ENCODE assay signal across 10 mouse cellular contexts in the genomic region with DNA sequence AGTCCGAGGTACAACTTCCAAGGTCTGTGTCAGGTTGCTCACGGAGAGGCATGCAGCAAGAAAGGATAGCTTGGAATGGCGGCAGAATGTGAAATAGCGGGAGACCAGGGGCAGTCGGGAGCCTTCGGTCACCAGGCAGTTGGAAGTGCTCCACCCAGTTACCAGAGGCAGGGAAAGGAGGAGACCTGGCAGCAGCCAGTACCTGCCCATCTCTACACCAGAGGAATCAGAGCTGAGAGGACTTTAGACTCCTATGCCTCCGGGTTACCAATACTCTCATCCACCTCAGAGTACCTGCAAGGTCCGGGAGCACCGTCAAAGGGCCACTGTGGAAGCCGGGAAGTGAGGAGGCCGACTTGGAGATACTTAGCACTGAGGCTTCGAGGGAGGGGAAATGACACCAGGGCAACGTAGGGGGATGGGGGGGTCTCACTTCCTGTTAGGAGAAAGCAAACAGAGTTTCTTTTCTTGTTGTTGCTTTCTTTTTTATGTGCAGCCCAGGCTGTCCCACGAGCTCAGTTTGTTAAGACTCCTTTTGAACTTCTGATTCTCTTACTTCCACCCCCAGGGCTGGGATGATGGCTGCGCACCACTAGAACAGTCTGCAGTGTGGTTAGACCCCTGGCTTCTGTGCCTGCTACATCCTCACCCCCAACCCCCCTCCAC. TPM values are rescaled to one million over a fixed set of nuclear protein-coding genes. Genes with fewer than 3 reads are reported as not detected.
DNase-seq lines count a peak whose midpoint lies in the region; ATAC-seq and TF ChIP-seq lines count a peak whose summit lies in the region.
"Had no signal": no experiment of that assay in that cellular context is flagged by ENCODE, and none has a peak within 500 bp of the region (broad histone marks: within the 10 kb centered on the region; RNA-seq: fewer than 3 reads in every experiment).

Gene Tlr12 (minus strand): TSS at position 374 of the 666 bp plus-strand sequence.

- no peak for TF ChIP-seq RAD21 in CH12.LX (IDR thresholded peaks at IDR 0.05; ENCODE audit: low read depth, low read length)

- 0 out of 2 replicates have a peak, but pooled peaks have one; percentile 20 for ATAC-seq in heart, embryonic 16.5 days (replicated peaks; ENCODE audit: extremely low read depth, insufficient read depth, low FRiP score)
- no peak for ATAC-seq in heart, embryonic 11.5 days (replicated peaks; ENCODE audit: insufficient number of reproducible peaks, low FRiP score, low TSS enrichment)
- ATAC-seq in kidney, embryonic 15.5 days (replicated peaks; ENCODE audit: low FRiP score) = peak; percentile 42

- H3K27ac ChIP-seq in heart, embryonic 16.5 days (ENCODE audit: low read length) = no peak within 1 kb of the TSS; the same call in 1 of the 2 replicates
- no peak within 1 kb of the TSS for H3K27ac ChIP-seq in heart, embryonic 11.5 days (ENCODE audit: low read depth, low read length)
- no peak within 1 kb of the TSS for H3K27ac ChIP-seq in CH12.LX (ENCODE audit: insufficient read depth, low read depth)
- H3K27ac ChIP-seq in kidney, embryonic 15.5 days = peak within 1 kb of the TSS; percentile 83

- 52% methylated on average over 15 of the region's 15 CpGs for WGBS in heart, embryonic 16.5 days
- WGBS in heart, embryonic 11.5 days (ENCODE audit: insufficient replicate concordance) = 57% methylated on average over 15 of the region's 15 CpGs
- 37% methylated on average over 15 of the region's 15 CpGs for WGBS in kidney, embryonic 15.5 days

- H3K4me2 ChIP-seq in heart, embryonic 16.5 days (ENCODE audit: low read depth, low read length) = peak within 1 kb of the TSS; percentile 28
- no peak within 1 kb of the TSS for H3K4me2 ChIP-seq in heart, embryonic 11.5 days
- H3K4me2 ChIP-seq in CH12.LX (ENCODE audit: insufficient read depth, low read depth, poor library complexity, severe bottlenecking) = peak within 1 kb of the TSS; percentile 48
- peak within 1 kb of the TSS; percentile 38 for H3K4me2 ChIP-seq in kidney, embryonic 15.5 days

- TF ChIP-seq CTCF in CH12.LX (conservative IDR thresholded peaks at IDR 0.05 in 1 of 2, IDR thresholded peaks at IDR 0.05 in 1 of 2; ENCODE audit: low read depth in 2 of 2, low read length in 2 of 2) = no peak

- H3K9ac ChIP-seq in heart, embryonic 16.5 days (ENCODE audit: low read length) = no peak within 1 kb of the TSS
- no peak within 1 kb of the TSS for H3K9ac ChIP-seq in heart, embryonic 11.5 days (ENCODE audit: low read depth, low read length)
- peak within 1 kb of the TSS; percentile 54 for H3K9ac ChIP-seq in CH12.LX (ENCODE audit: insufficient read depth, low read depth)
- H3K9ac ChIP-seq in kidney, embryonic 15.5 days = no peak within 1 kb of the TSS

- dilution Hi-C loops in CH12.LX (cut with MboI; ENCODE audit: extremely low pct_ligation_motif_present, extremely low pct_unique_long_range_greater_than_20kb, low sequenced_read_pairs) = no loop called here

- no peak for TF ChIP-seq POLR2A in CH12.LX (IDR thresholded peaks at IDR 0.05; ENCODE audit: low read depth, low read length)

- no peaks in the 10 kb centered on the region for H3K9me3 ChIP-seq in heart, embryonic 16.5 days (replicated peaks; ENCODE audit: control insufficient read depth, low read length)
- H3K9me3 ChIP-seq in heart, embryonic 11.5 days (replicated peaks; ENCODE audit: control insufficient read depth, low read length) = no peaks in the 10 kb centered on the region
- H3K9me3 ChIP-seq in CH12.LX (replicated peaks; ENCODE audit: low read length) = no peaks in the 10 kb centered on the region
- no peaks in the 10 kb centered on the region for H3K9me3 ChIP-seq in kidney, embryonic 15.5 days (replicated peaks)
- peaks cover 7% of the 10 kb centered on the region for H3K9me3 ChIP-seq in megakaryocyte, embryonic 14.5 days

- in situ Hi-C loops in CH12.LX (cut with MboI; ENCODE audit: low pct_ligation_motif_present, low pct_unique_long_range_greater_than_20kb, low sequenced_read_pairs) = no loop called here

- TF ChIP-seq EP300 in CH12.LX (IDR thresholded peaks at IDR 0.05; ENCODE audit: low read length) = no peak

- peaks cover 6% of the 10 kb centered on the region for H3K4me1 ChIP-seq in heart, embryonic 16.5 days (ENCODE audit: control insufficient read depth, insufficient read depth, low read length)
- peaks cover 12% of the 10 kb centered on the region for H3K4me1 ChIP-seq in heart, embryonic 11.5 days (ENCODE audit: control insufficient read depth, insufficient read depth, low read length)
- H3K4me1 ChIP-seq in CH12.LX (ENCODE audit: control insufficient read depth in 1 of 2, insufficient read depth in 2 of 2) = peaks cover 8 to 56% of the 10 kb centered on the region in 2 experiments
- H3K4me1 ChIP-seq in kidney, embryonic 15.5 days = peaks cover 37% of the 10 kb centered on the region
- peaks cover 68% of the 10 kb centered on the region for H3K4me1 ChIP-seq in megakaryocyte, embryonic 14.5 days

- peaks cover 7% of the 10 kb centered on the region; the same call in 1 of the 2 replicates for H3K27me3 ChIP-seq in heart, embryonic 16.5 days (ENCODE audit: control insufficient read depth, insufficient read depth, low read length)
- H3K27me3 ChIP-seq in heart, embryonic 11.5 days (ENCODE audit: control insufficient read depth, insufficient read depth, low read length) = peaks cover 11% of the 10 kb centered on the region; the same call in 1 of the 2 replicates
- H3K27me3 ChIP-seq in CH12.LX (replicated peaks) = peaks cover 1% of the 10 kb centered on the region
- no peaks in the 10 kb centered on the region for H3K27me3 ChIP-seq in kidney, embryonic 15.5 days
- H3K27me3 ChIP-seq in megakaryocyte, embryonic 14.5 days (replicated peaks) = peaks cover 33% of the 10 kb centered on the region

- H3K36me3 ChIP-seq in heart, embryonic 16.5 days (ENCODE audit: control insufficient read depth, insufficient read depth) = no peaks in the 10 kb centered on the region
- H3K36me3 ChIP-seq in heart, embryonic 11.5 days (ENCODE audit: control insufficient read depth, insufficient read depth, low read length) = no peaks in the 10 kb centered on the region
- no peaks in the 10 kb centered on the region for H3K36me3 ChIP-seq in CH12.LX (replicated peaks in 1 of 2; ENCODE audit: control insufficient read depth in 1 of 2, insufficient read depth in 1 of 2, low read length in 1 of 2)
- H3K36me3 ChIP-seq in kidney, embryonic 15.5 days = no peaks in the 10 kb centered on the region
- no peaks in the 10 kb centered on the region for H3K36me3 ChIP-seq in megakaryocyte, embryonic 14.5 days (replicated peaks; ENCODE audit: low read length)

- DNase-seq in CH12.LX (ENCODE audit: extremely low read depth) = no peak
- no peak for DNase-seq in gastrocnemius, postnatal 25 days
- DNase-seq in frontal cortex, postnatal 14 days (ENCODE audit: low spot score in 2 of 2) = no peak
- no peak for DNase-seq in retina, postnatal 1 day
- DNase-seq: gastrocnemius, postnatal 14 days had no signal

- no peak within 1 kb of the TSS for H3K4me3 ChIP-seq in heart, embryonic 16.5 days (ENCODE audit: low read length)
- H3K4me3 ChIP-seq in heart, embryonic 11.5 days (ENCODE audit: low read depth, low read length) = no peak within 1 kb of the TSS
- no peak within 1 kb of the TSS for H3K4me3 ChIP-seq in CH12.LX (replicated peaks in 1 of 3; ENCODE audit: low read depth in 2 of 3, low read length in 2 of 3, poor library complexity in 1 of 3)
- H3K4me3 ChIP-seq in kidney, embryonic 15.5 days (replicated peaks) = no peak within 1 kb of the TSS
- H3K4me3 ChIP-seq in megakaryocyte, embryonic 14.5 days (replicated peaks) = peak within 1 kb of the TSS; percentile 87

- no peaks in the 10 kb centered on the region for H3K79me2 ChIP-seq in CH12.LX (replicated peaks; ENCODE audit: control insufficient read depth, extremely low read depth, insufficient read depth, poor library complexity, severe bottlenecking)

TF ChIP-seq in CH12.LX, 34 proteins besides CTCF, POLR2A, EP300 and RAD21:
- TF ChIP-seq ELF1 (IDR thresholded peaks at IDR 0.05; ENCODE audit: low read depth, low read length) (0 out of 2 replicates have a peak, but pooled peaks have one; percentile 8), MAZ (IDR thresholded peaks at IDR 0.05; ENCODE audit: low read depth, low read length) (no peak)

RNA-seq across cellular contexts. Expression of gene Tlr12, which starts in this region (rescaled TPM):
- polyA plus RNA-seq in heart, embryonic 16.5 days (2015; fragmentation: Nextera tagmentation; extraction: Ambion mirVana) = 0.52 and 0.80 TPM in 2 replicates
- 0.07 and 0.29 TPM in 2 replicates for polyA plus RNA-seq in heart, embryonic 11.5 days (2014; fragmentation: Nextera tagmentation; extraction: Ambion mirVana)
- total RNA-seq in CH12.LX (2012; rRNA removed) (0.04 TPM in 1 of 2 replicates, not detected in the other), CH12.LX (2014; rRNA removed) (0.12 and 0.31 TPM in 2 replicates)
- 0.14 and 0.15 TPM in 2 replicates for polyA plus RNA-seq in CH12.LX (2012; ENCODE audit: insufficient read length, low read depth)
- polyA plus RNA-seq in kidney, embryonic 15.5 days (2015; fragmentation: Nextera tagmentation; extraction: Ambion mirVana) = 2.6 and 2.9 TPM in 2 replicates
- polyA plus RNA-seq in megakaryocyte, embryonic 14.5 days (2012; ENCODE audit: insufficient read depth, low replicate concordance) = 1.4 and 1.8 TPM in 2 replicates
- total RNA-seq in gastrocnemius, postnatal 25 days (2021) = not detected
- total RNA-seq: ES-E14; gastrocnemius, postnatal 14 days had no signal

Comparison
In these comparisons a context has a peak if more than half of its experiments do, and no peak if none do; other contexts are left out.
1. Peak in ATAC-seq and H3K4me2 ChIP-seq in heart, embryonic 16.5 days; RNA of the gene not detected or under 1 TPM.